Mouse (Mus musculus) hematopoietic stem cell, adult 5-6 weeks (primary cell): Measurements from ENCODE around the gene Mcpt4. TPM values are rescaled to one million over a fixed set of nuclear protein-coding genes. Genes with fewer than 3 reads are reported as not detected.
"Not testable (repeated sequence)": the region's sequence is repeated elsewhere in the genome, so short reads cannot be mapped to it uniquely, and the experiment has no call there.

Source experiments
- ATAC-seq, 2 experiments: fragments of 125-278 bp in 1 of 2; replicated peaks in 1 of 2; 2 replicates each; pipeline ENCODE4 v1.8.0; 2016 to 2017; ENCODE audit warnings: inconsistent platforms in 2 of 2, mild to moderate bottlenecking in 2 of 2, moderate number of reproducible peaks in 2 of 2, low read depth in 1 of 2, moderate TSS enrichment in 1 of 2; ENCODE audit not compliant: low FRiP score in 2 of 2, poor library complexity in 2 of 2, severe bottlenecking in 2 of 2, insufficient read depth in 1 of 2, low TSS enrichment in 1 of 2
- total RNA-seq: library from RNA; stranded (forward); fragments of 172-1452, 232-1000 nt; gene quantifications from 2 replicates; pipeline ENCODE4 v1.2.3, GENCODE M21; 2017

Gene Mcpt4
- total RNA-seq, 1 experiment from 2014 or later, result not detected

DNA sequence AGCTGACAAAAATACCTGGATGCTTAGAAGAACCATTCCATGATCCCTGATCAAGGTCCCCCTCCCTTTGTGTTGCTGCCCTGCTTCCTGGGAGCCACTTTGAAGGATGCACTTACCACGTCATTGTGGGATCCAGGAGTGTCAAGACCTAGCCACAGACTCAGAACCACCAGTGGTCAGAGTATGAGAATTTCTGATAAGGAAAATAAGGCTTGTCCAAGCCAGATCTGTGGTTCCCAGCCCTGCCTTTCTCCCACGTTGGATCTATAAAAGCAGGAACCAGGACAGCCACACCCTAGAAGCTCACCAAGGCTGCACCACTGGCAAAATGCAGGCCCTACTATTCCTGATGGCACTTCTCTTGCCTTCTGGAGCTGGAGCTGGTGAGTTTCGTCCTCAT is 44.4 kb downstream of the Mcpt4 start, which contains the start of gene Mcpt1:
Gene Mcpt1 (plus strand): TSS at position 301 of the 400 bp plus-strand sequence.
- not testable (repeated sequence) for ATAC-seq

DNA sequence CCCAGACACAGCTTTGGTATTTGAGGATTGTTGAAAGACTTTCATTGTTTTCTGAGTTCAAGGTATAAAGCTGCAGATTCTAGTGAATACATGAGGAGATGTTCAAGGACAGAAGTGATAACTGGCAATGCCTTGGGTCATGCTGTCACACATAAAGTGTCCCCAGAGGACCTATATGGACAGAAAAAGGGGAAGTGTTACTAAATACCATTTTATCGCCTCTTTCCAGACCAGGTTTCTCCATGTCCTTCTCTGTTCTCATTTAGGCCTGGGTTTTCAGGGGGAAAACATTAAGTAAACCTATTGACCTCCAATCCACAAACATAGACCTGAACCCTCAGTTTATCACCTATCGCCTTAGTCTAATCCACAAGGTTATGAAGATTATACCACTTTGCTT is 48.2 kb downstream of the Mcpt4 start:
- no peak for ATAC-seq

DNA sequence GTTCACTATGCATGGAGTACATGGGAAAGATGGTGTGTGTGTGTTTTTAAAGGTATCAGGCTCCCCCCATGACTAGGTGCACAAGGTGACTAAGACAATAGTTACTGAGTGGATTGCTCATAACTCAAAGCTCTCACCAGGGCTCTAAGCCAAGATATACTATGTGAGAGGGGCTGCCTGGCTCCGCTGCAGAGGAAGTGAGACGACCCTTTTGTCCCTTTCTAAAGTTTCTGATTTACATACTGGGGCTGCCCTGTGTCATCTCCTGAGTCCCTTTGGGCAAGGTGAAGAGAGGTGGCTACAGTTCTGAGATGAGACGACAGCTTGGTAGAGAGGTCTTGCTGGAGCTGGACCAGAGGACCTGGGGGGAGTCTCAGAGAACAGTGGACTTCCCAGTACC is 49.0 kb downstream of the Mcpt4 start:
- ATAC-seq, result no peak

Other genes starting within 250 kb of the Mcpt4 start
- 0.31 and 0.35 TPM in 2 replicates for gene Nfatc4, start 239.2 kb downstream of the Mcpt4 start, total RNA-seq
- gene Nynrin, start 208.3 kb downstream of the Mcpt4 start, total RNA-seq, result 13.0 and 13.1 TPM in 2 replicates
- 0.05 TPM in 1 of 2 replicates, not detected in the other for gene Cbln3, start 177.9 kb downstream of the Mcpt4 start, total RNA-seq
- 40.6 and 50.5 TPM in 2 replicates for gene Khnyn, start 177.4 kb downstream of the Mcpt4 start, total RNA-seq
- 10.3 and 27.3 TPM in 2 replicates for gene Sdr39u1, start 162.0 kb downstream of the Mcpt4 start, total RNA-seq
- 0.88 TPM in 1 of 2 replicates, not detected in the other for gene Cma1, start 117.6 kb downstream of the Mcpt4 start, total RNA-seq
- not detected in 2 replicates for gene Cma2, start 111.3 kb downstream of the Mcpt4 start, total RNA-seq
- not detected in 2 replicates for gene Mcpt1, start 44.3 kb downstream of the Mcpt4 start, total RNA-seq
- gene Mcpt9, start 31.8 kb downstream of the Mcpt4 start, total RNA-seq, result not detected in 2 replicates
- gene Mcpt2, start 20.3 kb downstream of the Mcpt4 start, total RNA-seq, result not detected in 2 replicates
- gene Mcpt8, start 23.0 kb upstream of the Mcpt4 start, total RNA-seq, result 12.9 and 61.9 TPM in 2 replicates
- gene Ctsg, start 40.3 kb upstream of the Mcpt4 start, total RNA-seq, result 140 and 219 TPM in 2 replicates
- gene Gzme, start 58.3 kb upstream of the Mcpt4 start, total RNA-seq, result not detected in 2 replicates
- gene Gzmd, start 70.3 kb upstream of the Mcpt4 start, total RNA-seq, result not detected in 2 replicates
- not detected in 2 replicates for gene Gzmg, start 97.3 kb upstream of the Mcpt4 start, total RNA-seq
- gene Gzmn, start 112.3 kb upstream of the Mcpt4 start, total RNA-seq, result not detected in 2 replicates
- gene Gzmf, start 149.1 kb upstream of the Mcpt4 start, total RNA-seq, result not detected in 2 replicates
- gene Gzmc, start 172.3 kb upstream of the Mcpt4 start, total RNA-seq, result 0.63 TPM in 1 of 2 replicates, not detected in the other
- 0.99 and 1.3 TPM in 2 replicates for gene Gzmb, start 199.9 kb upstream of the Mcpt4 start, total RNA-seq